Mouse (Mus musculus): ENCODE measurements around the gene Stk4. TPM values are rescaled to one million over a fixed set of nuclear protein-coding genes. Genes with fewer than 3 reads are reported as not detected.

The Stk4 gene
- polyA plus RNA-seq, 1 experiment from 2014 or later, result 21.4 TPM

- no peak overlapping the region for H3K27ac ChIP-seq (ENCODE audit: low read depth, low read length)
These were observed 3.0 kb downstream of the Stk4 start for GRCm38 (mm10) chr2:164073120-164073519.

GRCm38 (mm10) chr2:164073918-164074578, 3.9 kb downstream of the Stk4 start:
- peaks cover 13% of the 10 kb centered on the region for H3K4me1 ChIP-seq (ENCODE audit: control insufficient read depth, insufficient read depth, low read length)
- H3K9me3 ChIP-seq (replicated peaks; ENCODE audit: control insufficient read depth, low read length), result no peaks in the 10 kb centered on the region
- peak; percentile 75 for ATAC-seq (replicated peaks; ENCODE audit: insufficient number of reproducible peaks, low FRiP score, low TSS enrichment)
- peak overlapping the region; percentile 58; the same call in 1 of the 2 replicates for H3K27ac ChIP-seq (ENCODE audit: low read depth, low read length)
- H3K36me3 ChIP-seq (ENCODE audit: control insufficient read depth, insufficient read depth, low read length), result no peaks in the 10 kb centered on the region
- peak overlapping the region; percentile 84 for H3K9ac ChIP-seq (ENCODE audit: low read depth, low read length)
- no peaks in the 10 kb centered on the region for H3K27me3 ChIP-seq (ENCODE audit: control insufficient read depth, insufficient read depth, low read length)
- WGBS (ENCODE audit: insufficient replicate concordance), result under 1% methylated on average over 48 of the region's 48 CpGs
- peak overlapping the region; percentile 65 for H3K4me2 ChIP-seq
- peak overlapping the region; percentile 86 for H3K4me3 ChIP-seq (ENCODE audit: low read depth, low read length)

More at GRCm38 (mm10) chr2:164073120-164073519, 3.0 kb downstream of the Stk4 start:
- H3K36me3 ChIP-seq (ENCODE audit: control insufficient read depth, insufficient read depth, low read length), result no peaks in the 10 kb centered on the region
- peaks cover 13% of the 10 kb centered on the region for H3K4me1 ChIP-seq (ENCODE audit: control insufficient read depth, insufficient read depth, low read length)
- ATAC-seq (replicated peaks; ENCODE audit: insufficient number of reproducible peaks, low FRiP score, low TSS enrichment), result no peak
- no peaks in the 10 kb centered on the region for H3K27me3 ChIP-seq (ENCODE audit: control insufficient read depth, insufficient read depth, low read length)
- H3K4me3 ChIP-seq (ENCODE audit: low read depth, low read length), result no peak overlapping the region
- no peak overlapping the region for H3K4me2 ChIP-seq
- WGBS (ENCODE audit: insufficient replicate concordance), result 82% methylated on average over 7 of the region's 7 CpGs
- no peaks in the 10 kb centered on the region for H3K9me3 ChIP-seq (replicated peaks; ENCODE audit: control insufficient read depth, low read length)
- H3K9ac ChIP-seq (ENCODE audit: low read depth, low read length), result no peak overlapping the region

GRCm38 (mm10) chr2:164075088-164075487, 5.0 kb downstream of the Stk4 start:
- peaks cover 9% of the 10 kb centered on the region for H3K4me1 ChIP-seq (ENCODE audit: control insufficient read depth, insufficient read depth, low read length)
- H3K9ac ChIP-seq (ENCODE audit: low read depth, low read length), result peak overlapping the region; percentile 84; the same call in 1 of the 2 replicates
- WGBS (ENCODE audit: insufficient replicate concordance), result 48% methylated on average over 5 of the region's 5 CpGs
- no peak overlapping the region for H3K27ac ChIP-seq (ENCODE audit: low read depth, low read length)
- no peaks in the 10 kb centered on the region; the same call in 1 of the 2 replicates for H3K36me3 ChIP-seq (ENCODE audit: control insufficient read depth, insufficient read depth, low read length)
- H3K9me3 ChIP-seq (replicated peaks; ENCODE audit: control insufficient read depth, low read length), result no peaks in the 10 kb centered on the region
- H3K27me3 ChIP-seq (ENCODE audit: control insufficient read depth, insufficient read depth, low read length), result no peaks in the 10 kb centered on the region
- peak overlapping the region; percentile 86 for H3K4me3 ChIP-seq (ENCODE audit: low read depth, low read length)
- ATAC-seq (replicated peaks; ENCODE audit: insufficient number of reproducible peaks, low FRiP score, low TSS enrichment), result no peak
- peak overlapping the region; percentile 65 for H3K4me2 ChIP-seq

- no peak for ATAC-seq (replicated peaks; ENCODE audit: insufficient number of reproducible peaks, low FRiP score, low TSS enrichment)
- H3K9me3 ChIP-seq (replicated peaks; ENCODE audit: control insufficient read depth, low read length), result no peaks in the 10 kb centered on the region
- no peak overlapping the region for H3K27ac ChIP-seq (ENCODE audit: low read depth, low read length)
- peaks cover 4% of the 10 kb centered on the region for H3K36me3 ChIP-seq (ENCODE audit: control insufficient read depth, insufficient read depth, low read length)
- H3K4me3 ChIP-seq (ENCODE audit: low read depth, low read length), result no peak overlapping the region
- no peak overlapping the region for H3K9ac ChIP-seq (ENCODE audit: low read depth, low read length)
- 78% methylated on average over 8 of the region's 8 CpGs for WGBS (ENCODE audit: insufficient replicate concordance)
- H3K27me3 ChIP-seq (ENCODE audit: control insufficient read depth, insufficient read depth, low read length), result no peaks in the 10 kb centered on the region
- no peak overlapping the region for H3K4me2 ChIP-seq
- peaks cover 9% of the 10 kb centered on the region for H3K4me1 ChIP-seq (ENCODE audit: control insufficient read depth, insufficient read depth, low read length)
These were observed 6.8 kb downstream of the Stk4 start for GRCm38 (mm10) chr2:164076874-164077425.

GRCm38 (mm10) chr2:164077875-164078274, 7.8 kb downstream of the Stk4 start:
- Histone ChIP-seq H3K4me1 (ENCODE audit: control insufficient read depth, insufficient read depth, low read length) (peaks cover 12% of the 10 kb centered on the region), H3K4me2 (no peak overlapping the region), H3K9ac (ENCODE audit: low read depth, low read length) (no peak overlapping the region), H3K36me3 (ENCODE audit: control insufficient read depth, insufficient read depth, low read length) (peaks cover 4% of the 10 kb centered on the region), H3K9me3 (replicated peaks; ENCODE audit: control insufficient read depth, low read length) (no peaks in the 10 kb centered on the region), H3K4me3 (ENCODE audit: low read depth, low read length) (no peak overlapping the region), H3K27ac (ENCODE audit: low read depth, low read length) (no peak overlapping the region), H3K27me3 (ENCODE audit: control insufficient read depth, insufficient read depth, low read length) (no peaks in the 10 kb centered on the region)
- 81% methylated on average over 5 of the region's 5 CpGs for WGBS (ENCODE audit: insufficient replicate concordance)
- ATAC-seq (replicated peaks; ENCODE audit: insufficient number of reproducible peaks, low FRiP score, low TSS enrichment), result no peak

- H3K27ac ChIP-seq (ENCODE audit: low read depth, low read length), result no peak overlapping the region
- no peaks in the 10 kb centered on the region for H3K27me3 ChIP-seq (ENCODE audit: control insufficient read depth, insufficient read depth, low read length)
- H3K36me3 ChIP-seq (ENCODE audit: control insufficient read depth, insufficient read depth, low read length), result peaks cover 4% of the 10 kb centered on the region
- no peak overlapping the region for H3K4me3 ChIP-seq (ENCODE audit: low read depth, low read length)
- H3K4me1 ChIP-seq (ENCODE audit: control insufficient read depth, insufficient read depth, low read length), result peaks cover 12% of the 10 kb centered on the region
- H3K9me3 ChIP-seq (replicated peaks; ENCODE audit: control insufficient read depth, low read length), result no peaks in the 10 kb centered on the region
- ATAC-seq (replicated peaks; ENCODE audit: insufficient number of reproducible peaks, low FRiP score, low TSS enrichment), result no peak
- H3K9ac ChIP-seq (ENCODE audit: low read depth, low read length), result no peak overlapping the region
- H3K4me2 ChIP-seq, result no peak overlapping the region
- 82% methylated on average over 6 of the region's 6 CpGs for WGBS (ENCODE audit: insufficient replicate concordance)
These were observed 9.4 kb downstream of the Stk4 start for GRCm38 (mm10) chr2:164079488-164079887.

GRCm38 (mm10) chr2:164081577-164081976, 11.5 kb downstream of the Stk4 start:
- no peak for ATAC-seq (replicated peaks; ENCODE audit: insufficient number of reproducible peaks, low FRiP score, low TSS enrichment)

GRCm38 (mm10) chr2:164082175-164082574, 12.1 kb downstream of the Stk4 start:
- no peak overlapping the region for H3K27ac ChIP-seq (ENCODE audit: low read depth, low read length)
- 66% methylated on average over 10 of the region's 10 CpGs for WGBS (ENCODE audit: insufficient replicate concordance)
- H3K4me1 ChIP-seq (ENCODE audit: control insufficient read depth, insufficient read depth, low read length), result peaks cover 3% of the 10 kb centered on the region; the same call in 1 of the 2 replicates
- H3K9me3 ChIP-seq (replicated peaks; ENCODE audit: control insufficient read depth, low read length), result no peaks in the 10 kb centered on the region
- no peak overlapping the region for H3K9ac ChIP-seq (ENCODE audit: low read depth, low read length)
- peaks cover 4% of the 10 kb centered on the region for H3K36me3 ChIP-seq (ENCODE audit: control insufficient read depth, insufficient read depth, low read length)
- H3K27me3 ChIP-seq (ENCODE audit: control insufficient read depth, insufficient read depth, low read length), result no peaks in the 10 kb centered on the region
- ATAC-seq (replicated peaks; ENCODE audit: insufficient number of reproducible peaks, low FRiP score, low TSS enrichment), result no peak
- H3K4me2 ChIP-seq, result no peak overlapping the region
- H3K4me3 ChIP-seq (ENCODE audit: low read depth, low read length), result no peak overlapping the region

More at GRCm38 (mm10) chr2:164081577-164081976, 11.5 kb downstream of the Stk4 start:
- H3K27ac ChIP-seq (ENCODE audit: low read depth, low read length), result no peak overlapping the region
- no peak overlapping the region for H3K4me2 ChIP-seq
- H3K27me3 ChIP-seq (ENCODE audit: control insufficient read depth, insufficient read depth, low read length), result no peaks in the 10 kb centered on the region
- H3K4me1 ChIP-seq (ENCODE audit: control insufficient read depth, insufficient read depth, low read length), result peaks cover 3% of the 10 kb centered on the region; the same call in 1 of the 2 replicates
- WGBS (ENCODE audit: insufficient replicate concordance), result 97% methylated on average over 10 of the region's 10 CpGs
- no peak overlapping the region for H3K9ac ChIP-seq (ENCODE audit: low read depth, low read length)
- H3K9me3 ChIP-seq (replicated peaks; ENCODE audit: control insufficient read depth, low read length), result no peaks in the 10 kb centered on the region
- H3K36me3 ChIP-seq (ENCODE audit: control insufficient read depth, insufficient read depth, low read length), result peaks cover 4% of the 10 kb centered on the region
- no peak overlapping the region for H3K4me3 ChIP-seq (ENCODE audit: low read depth, low read length)
